Mouse (Mus musculus) forelimb bud, embryonic 11.5 days (tissue): ENCODE data around the gene Slc22a5.
A peak's percentile ranks its signal among the peaks of the same experiment; 100 is the strongest.

Source experiments
- DNase-seq: peaks from one replicate; pipeline ENCODE4 v3.0.0-alpha.2; 2012; ENCODE audit warnings: low read depth, low spot score

The Slc22a5 gene

GRCm38 (mm10) chr11:53839663-53840642 is 51.5 kb downstream of the Slc22a5 start:
- peak; percentile 55 for DNase-seq

GRCm38 (mm10) chr11:53839147-53839546 is 52.3 kb downstream of the Slc22a5 start:
- no peak for DNase-seq

DNA sequence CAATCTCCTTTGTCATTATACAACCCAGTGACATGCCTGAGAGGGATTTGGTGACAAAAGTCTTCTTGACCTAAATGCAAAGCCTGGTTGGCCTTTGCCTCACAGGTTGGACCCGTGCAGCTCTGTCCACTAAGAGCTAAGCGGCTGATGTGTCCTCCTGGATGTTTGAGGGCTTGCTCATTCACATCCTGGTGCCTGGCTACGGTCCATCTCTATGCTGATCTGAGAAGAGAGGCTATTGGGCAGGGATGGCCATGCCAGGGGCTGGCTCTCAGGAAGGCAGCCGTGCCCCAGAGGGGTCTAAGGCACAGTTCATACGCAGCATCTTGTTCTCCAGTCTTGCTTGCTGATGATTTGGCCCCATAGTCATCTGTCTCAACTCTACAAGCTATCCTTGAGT is 53.7 kb downstream of the Slc22a5 start:
- no peak for DNase-seq

DNA sequence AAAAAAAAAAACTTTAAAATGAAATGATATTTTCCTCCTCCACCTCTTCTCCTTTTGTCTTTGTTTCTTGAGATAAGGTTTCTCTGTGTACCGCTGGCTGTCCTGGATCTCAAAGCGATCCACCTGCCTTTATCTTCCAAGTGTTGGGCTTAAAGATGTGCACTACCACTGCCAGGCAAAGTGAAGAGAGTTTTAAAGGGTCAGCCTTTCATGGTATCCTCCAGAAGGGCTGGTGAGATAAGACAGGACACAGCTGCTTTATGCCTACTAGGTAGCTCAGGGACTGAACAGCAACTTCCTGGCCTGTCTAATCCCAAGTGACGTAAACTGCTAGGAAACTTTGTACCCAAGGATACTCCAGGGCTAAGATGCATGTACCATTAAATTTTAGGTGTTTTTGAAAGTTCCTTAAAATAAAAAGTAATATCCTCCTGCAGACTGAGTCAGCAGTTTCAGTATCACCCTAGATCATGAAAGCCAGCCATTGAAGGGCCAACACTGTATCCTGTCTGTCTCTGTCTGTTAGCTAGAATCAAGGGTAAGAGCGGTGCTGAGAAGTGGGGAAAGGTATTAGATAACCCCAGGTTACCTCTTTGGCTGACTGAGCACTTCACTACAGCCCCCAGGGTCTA is 56.0 kb downstream of the Slc22a5 start:
- DNase-seq = no peak

GRCm38 (mm10) chr11:53825409-53825808 is 66.1 kb downstream of the Slc22a5 start:
- DNase-seq = no peak

DNA sequence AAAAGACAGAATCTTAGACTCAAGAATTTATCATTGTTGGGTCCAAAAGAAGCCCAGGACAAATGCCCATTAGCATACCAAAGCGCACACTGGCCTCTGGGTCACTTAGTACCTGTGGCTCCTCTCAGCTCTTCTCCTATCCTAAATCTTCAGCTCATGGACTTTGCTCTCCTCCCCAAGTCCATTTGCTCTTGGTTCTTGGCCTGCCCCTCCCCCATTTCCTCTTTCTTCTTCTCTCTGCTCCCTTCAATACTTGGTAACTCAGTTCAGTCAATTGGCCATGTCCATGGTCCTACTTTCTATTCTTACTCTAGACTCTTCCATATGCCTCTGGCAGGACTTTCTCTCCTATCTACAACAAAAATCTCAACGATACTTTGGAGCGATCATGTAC is 69.5 kb downstream of the Slc22a5 start:
- no peak for DNase-seq

DNA sequence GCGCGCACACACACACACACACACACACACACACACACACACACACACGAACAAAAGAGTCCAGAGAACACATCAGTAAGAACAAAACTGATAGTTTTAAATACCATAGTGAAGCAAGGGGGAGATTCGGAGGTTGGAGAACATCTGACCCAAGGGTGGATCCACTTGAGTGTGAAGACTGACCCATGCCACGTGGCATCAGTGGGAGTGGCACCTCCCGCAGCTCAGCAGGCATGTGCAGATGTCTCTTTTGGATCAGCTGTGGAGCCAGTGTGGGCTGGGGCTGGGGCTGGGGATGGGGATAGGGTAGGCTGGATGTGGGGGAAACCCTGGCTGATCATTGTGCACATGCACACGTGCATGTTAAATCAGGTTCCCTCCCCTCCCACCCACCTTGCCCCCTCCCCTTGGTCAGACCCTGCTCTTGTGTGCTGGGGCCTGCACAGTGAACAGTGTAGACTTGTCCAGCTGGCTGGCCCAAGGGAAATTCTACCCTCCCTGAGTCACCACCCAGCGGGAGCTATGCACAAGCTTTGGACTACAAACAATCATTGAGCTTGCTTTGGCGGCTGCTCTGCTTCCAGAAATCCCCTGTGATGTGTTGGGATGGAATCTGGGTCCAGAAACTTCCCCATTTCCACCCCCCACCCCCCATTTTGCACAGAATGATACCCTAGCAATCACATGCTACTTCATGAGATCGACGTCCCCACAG is 70.1 kb downstream of the Slc22a5 start:
- DNase-seq = no peak

DNA sequence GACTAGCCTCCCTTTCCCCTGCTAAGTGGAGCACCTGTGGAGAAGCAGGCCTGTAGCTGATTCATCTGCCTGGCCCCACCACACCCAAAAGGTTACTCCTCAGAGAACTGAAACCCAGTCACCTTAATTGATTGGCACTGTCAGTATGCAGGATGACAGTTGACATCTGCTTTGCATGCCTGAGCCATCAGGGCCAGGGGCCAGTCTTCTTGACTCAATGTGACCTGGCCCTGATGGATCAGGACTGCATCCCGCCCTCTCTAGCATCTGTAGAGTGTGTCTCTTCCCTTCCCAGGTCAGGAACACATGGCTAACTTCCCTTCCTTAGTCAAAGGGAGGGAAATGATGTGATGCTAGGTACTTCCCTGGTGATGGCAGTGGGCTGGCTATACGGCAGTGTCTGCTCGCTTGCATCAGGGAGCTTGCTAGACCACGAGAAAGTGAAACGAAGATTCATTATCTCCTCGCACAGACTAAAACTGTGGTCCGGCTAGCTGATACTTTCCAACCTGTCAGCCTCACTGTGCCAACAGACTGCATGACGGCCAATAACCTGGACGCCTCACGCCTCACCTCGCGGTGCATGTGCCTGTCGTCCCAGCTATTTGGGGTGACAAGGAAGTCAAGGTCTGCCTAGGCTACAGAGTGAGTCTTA is 70.8 kb downstream of the Slc22a5 start:
- DNase-seq = no peak

GRCm38 (mm10) chr11:53819511-53819910 is 71.9 kb downstream of the Slc22a5 start:
- no peak for DNase-seq

GRCm38 (mm10) chr11:53818794-53819193 is 72.7 kb downstream of the Slc22a5 start:
- DNase-seq = no peak

- DNase-seq = no peak
These were observed 74.6 kb downstream of the Slc22a5 start for GRCm38 (mm10) chr11:53816841-53817375.

- no peak for DNase-seq
These were observed 76.7 kb downstream of the Slc22a5 start for GRCm38 (mm10) chr11:53814810-53815209.
